Mouse (Mus musculus): ENCODE results near the gene Nolc1. TPM values are rescaled to one million over a fixed set of nuclear protein-coding genes. Genes with fewer than 3 reads are reported as not detected.

Nolc1 gene
- polyA plus RNA-seq, 1 experiment from 2014 or later = 133 TPM

GRCm38 (mm10) chr19:46045696-46046311, 29.9 kb upstream of the Nolc1 start:
- peak overlapping the region; percentile 78 for H3K4me2 ChIP-seq (ENCODE audit: low read depth, low read length, severe bottlenecking)
- peaks cover 32% of the 10 kb centered on the region for H3K4me1 ChIP-seq (replicated peaks; ENCODE audit: control insufficient read depth, insufficient read depth, low read length)
- peak overlapping the region; percentile 95 for H3K9ac ChIP-seq (ENCODE audit: low read length)
- no peaks in the 10 kb centered on the region for H3K36me3 ChIP-seq (ENCODE audit: control insufficient read depth, insufficient read depth, low read length)
- no peaks in the 10 kb centered on the region for H3K27me3 ChIP-seq (ENCODE audit: control insufficient read depth, insufficient read depth, low read length)
- peak; percentile 78 for DNase-seq (ENCODE audit: low spot score)
- H3K4me3 ChIP-seq (ENCODE audit: low read depth, low read length) = peak overlapping the region; percentile 95
- 4% methylated on average over 7 of the region's 7 CpGs for WGBS
- H3K27ac ChIP-seq (ENCODE audit: low read depth, low read length) = peak overlapping the region; percentile 93
- no peaks in the 10 kb centered on the region for H3K9me3 ChIP-seq (ENCODE audit: control insufficient read depth, low read length)
- peak; percentile 8 for ATAC-seq (replicated peaks; ENCODE audit: low FRiP score)

- Histone ChIP-seq H3K9ac (ENCODE audit: low read length) (no peak overlapping the region), H3K27ac (ENCODE audit: low read depth, low read length) (no peak overlapping the region), H3K4me3 (ENCODE audit: low read depth, low read length) (no peak overlapping the region), H3K4me2 (ENCODE audit: low read depth, low read length, severe bottlenecking) (no peak overlapping the region), H3K4me1 (replicated peaks; ENCODE audit: control insufficient read depth, insufficient read depth, low read length) (peaks cover 24% of the 10 kb centered on the region), H3K9me3 (ENCODE audit: control insufficient read depth, low read length) (no peaks in the 10 kb centered on the region), H3K27me3 (ENCODE audit: control insufficient read depth, insufficient read depth, low read length) (no peaks in the 10 kb centered on the region), H3K36me3 (ENCODE audit: control insufficient read depth, insufficient read depth, low read length) (no peaks in the 10 kb centered on the region)
- no peak for DNase-seq (ENCODE audit: low spot score)
- ATAC-seq (replicated peaks; ENCODE audit: low FRiP score) = no peak
- WGBS = 5% methylated on average over 10 of the region's 10 CpGs
Measured at GRCm38 (mm10) chr19:46046621-46047025, 29.0 kb upstream of the Nolc1 start.

GRCm38 (mm10) chr19:46047426-46047825, 28.2 kb upstream of the Nolc1 start:
- 67% methylated on average over 2 of the region's 2 CpGs for WGBS
- H3K27ac ChIP-seq (ENCODE audit: low read depth, low read length) = no peak overlapping the region
- no peak for DNase-seq (ENCODE audit: low spot score)

GRCm38 (mm10) chr19:46049129-46049528, 26.5 kb upstream of the Nolc1 start:
- no peak overlapping the region for H3K4me2 ChIP-seq (ENCODE audit: low read depth, low read length, severe bottlenecking)
- no peak overlapping the region for H3K27ac ChIP-seq (ENCODE audit: low read depth, low read length)
- no peak for ATAC-seq (replicated peaks; ENCODE audit: low FRiP score)
- no peak for DNase-seq (ENCODE audit: low spot score)
- peaks cover 10% of the 10 kb centered on the region; the same call in 1 of the 2 replicates for H3K4me1 ChIP-seq (replicated peaks; ENCODE audit: control insufficient read depth, insufficient read depth, low read length)
- no peaks in the 10 kb centered on the region for H3K27me3 ChIP-seq (ENCODE audit: control insufficient read depth, insufficient read depth, low read length)
- no peak overlapping the region for H3K4me3 ChIP-seq (ENCODE audit: low read depth, low read length)
- no peak overlapping the region for H3K9ac ChIP-seq (ENCODE audit: low read length)
- no peaks in the 10 kb centered on the region for H3K36me3 ChIP-seq (ENCODE audit: control insufficient read depth, insufficient read depth, low read length)
- WGBS = 67% methylated on average over 4 of the region's 4 CpGs
- no peaks in the 10 kb centered on the region for H3K9me3 ChIP-seq (ENCODE audit: control insufficient read depth, low read length)

More at GRCm38 (mm10) chr19:46047426-46047825, 28.2 kb upstream of the Nolc1 start:
- H3K36me3 ChIP-seq (ENCODE audit: control insufficient read depth, insufficient read depth, low read length) = no peaks in the 10 kb centered on the region
- no peak overlapping the region for H3K4me2 ChIP-seq (ENCODE audit: low read depth, low read length, severe bottlenecking)
- no peak for ATAC-seq (replicated peaks; ENCODE audit: low FRiP score)
- H3K4me1 ChIP-seq (replicated peaks; ENCODE audit: control insufficient read depth, insufficient read depth, low read length) = peaks cover 20% of the 10 kb centered on the region
- no peaks in the 10 kb centered on the region for H3K27me3 ChIP-seq (ENCODE audit: control insufficient read depth, insufficient read depth, low read length)
- H3K4me3 ChIP-seq (ENCODE audit: low read depth, low read length) = no peak overlapping the region
- H3K9ac ChIP-seq (ENCODE audit: low read length) = no peak overlapping the region
- no peaks in the 10 kb centered on the region for H3K9me3 ChIP-seq (ENCODE audit: control insufficient read depth, low read length)

- Histone ChIP-seq H3K9ac (ENCODE audit: low read length) (no peak overlapping the region), H3K9me3 (ENCODE audit: control insufficient read depth, low read length) (no peaks in the 10 kb centered on the region), H3K4me3 (ENCODE audit: low read depth, low read length) (no peak overlapping the region), H3K27ac (ENCODE audit: low read depth, low read length) (no peak overlapping the region), H3K4me2 (ENCODE audit: low read depth, low read length, severe bottlenecking) (no peak overlapping the region), H3K4me1 (replicated peaks; ENCODE audit: control insufficient read depth, insufficient read depth, low read length) (peaks cover 10% of the 10 kb centered on the region; the same call in 1 of the 2 replicates), H3K27me3 (ENCODE audit: control insufficient read depth, insufficient read depth, low read length) (no peaks in the 10 kb centered on the region), H3K36me3 (ENCODE audit: control insufficient read depth, insufficient read depth, low read length) (no peaks in the 10 kb centered on the region)
- DNase-seq (ENCODE audit: low spot score) (no peak), ATAC-seq (replicated peaks; ENCODE audit: low FRiP score) (no peak)
- WGBS = 89% methylated on average over 2 of the region's 2 CpGs
Measured at GRCm38 (mm10) chr19:46050462-46050861, 25.2 kb upstream of the Nolc1 start.

GRCm38 (mm10) chr19:46055752-46056387, 19.8 kb upstream of the Nolc1 start:
- no peaks in the 10 kb centered on the region for H3K27me3 ChIP-seq (ENCODE audit: control insufficient read depth, insufficient read depth, low read length)
- peak; percentile 79 for ATAC-seq (replicated peaks; ENCODE audit: low FRiP score)
- H3K36me3 ChIP-seq (ENCODE audit: control insufficient read depth, insufficient read depth, low read length) = no peaks in the 10 kb centered on the region
- WGBS = 2% methylated on average over 11 of the region's 11 CpGs
- H3K4me1 ChIP-seq (replicated peaks; ENCODE audit: control insufficient read depth, insufficient read depth, low read length) = peaks cover 8% of the 10 kb centered on the region; the same call in 1 of the 2 replicates
- no peak overlapping the region; the same call in 1 of the 2 replicates for H3K27ac ChIP-seq (ENCODE audit: low read depth, low read length)
- H3K9ac ChIP-seq (ENCODE audit: low read length) = peak overlapping the region; percentile 23; the same call in 1 of the 2 replicates
- peak overlapping the region; percentile 84; the same call in 1 of the 2 replicates for H3K4me2 ChIP-seq (ENCODE audit: low read depth, low read length, severe bottlenecking)
- H3K9me3 ChIP-seq (ENCODE audit: control insufficient read depth, low read length) = no peaks in the 10 kb centered on the region
- H3K4me3 ChIP-seq (ENCODE audit: low read depth, low read length) = peak overlapping the region; percentile 88
- no peak for DNase-seq (ENCODE audit: low spot score)

GRCm38 (mm10) chr19:46056388-46056946, 19.2 kb upstream of the Nolc1 start:
- ATAC-seq (replicated peaks; ENCODE audit: low FRiP score) (peak; percentile 97), DNase-seq (ENCODE audit: low spot score) (peak; percentile 96)
- peak overlapping the region; percentile 88 for H3K4me3 ChIP-seq (ENCODE audit: low read depth, low read length)
- H3K36me3 ChIP-seq (ENCODE audit: control insufficient read depth, insufficient read depth, low read length) = no peaks in the 10 kb centered on the region
- peak overlapping the region; percentile 84 for H3K4me2 ChIP-seq (ENCODE audit: low read depth, low read length, severe bottlenecking)
- no peaks in the 10 kb centered on the region for H3K27me3 ChIP-seq (ENCODE audit: control insufficient read depth, insufficient read depth, low read length)
- H3K27ac ChIP-seq (ENCODE audit: low read depth, low read length) = peak overlapping the region; percentile 85
- peaks cover 8% of the 10 kb centered on the region; the same call in 1 of the 2 replicates for H3K4me1 ChIP-seq (replicated peaks; ENCODE audit: control insufficient read depth, insufficient read depth, low read length)
- under 1% methylated on average over 51 of the region's 52 CpGs for WGBS
- H3K9ac ChIP-seq (ENCODE audit: low read length) = peak overlapping the region; percentile 83
- no peaks in the 10 kb centered on the region for H3K9me3 ChIP-seq (ENCODE audit: control insufficient read depth, low read length)

GRCm38 (mm10) chr19:46056947-46057607, 18.6 kb upstream of the Nolc1 start:
- under 1% methylated on average over 40 of the region's 42 CpGs for WGBS
- Histone ChIP-seq H3K27me3 (ENCODE audit: control insufficient read depth, insufficient read depth, low read length) (no peaks in the 10 kb centered on the region), H3K9me3 (ENCODE audit: control insufficient read depth, low read length) (no peaks in the 10 kb centered on the region), H3K27ac (ENCODE audit: low read depth, low read length) (peak overlapping the region; percentile 85), H3K4me2 (ENCODE audit: low read depth, low read length, severe bottlenecking) (peak overlapping the region; percentile 84), H3K9ac (ENCODE audit: low read length) (peak overlapping the region; percentile 83), H3K4me3 (ENCODE audit: low read depth, low read length) (peak overlapping the region; percentile 88), H3K4me1 (replicated peaks; ENCODE audit: control insufficient read depth, insufficient read depth, low read length) (peaks cover 8% of the 10 kb centered on the region; the same call in 1 of the 2 replicates), H3K36me3 (ENCODE audit: control insufficient read depth, insufficient read depth, low read length) (no peaks in the 10 kb centered on the region)
- ATAC-seq (replicated peaks; ENCODE audit: low FRiP score) = peak; percentile 65
- peak; percentile 93 for DNase-seq (ENCODE audit: low spot score)
